Comparison of ENCODE assay signal across 7 mouse cellular contexts in genomic region chr9:92457261-92458058, GRCm38 (mm10). TPM values are rescaled to one million over a fixed set of nuclear protein-coding genes. Genes with fewer than 3 reads are reported as not detected.
DNase-seq lines count a peak whose midpoint lies in the region; ATAC-seq and TF ChIP-seq lines count a peak whose summit lies in the region.

Gene Plscr4, plus strand, starts transcription at chr9:92457373.

- peak; percentile 79 for ATAC-seq in inflammation-experienced regulatory T-cells, adult 6 months
- 0 out of 2 replicates have a peak, but pooled peaks have one; percentile 48 for ATAC-seq in limb, embryonic 15.5 days (ENCODE audit: insufficient number of reproducible peaks, low FRiP score, low TSS enrichment, low read depth)
- peak; percentile 93 for ATAC-seq in midbrain, embryonic 15.5 days (replicated peaks)

- no peaks in the 10 kb centered on the region for H3K9me3 ChIP-seq in limb, embryonic 15.5 days
- no peaks in the 10 kb centered on the region for H3K9me3 ChIP-seq in midbrain, embryonic 15.5 days

- no peak for TF ChIP-seq POLR2A in cortical plate, adult 2 months (IDR thresholded peaks at IDR 0.05; ENCODE audit: extremely low read depth, insufficient read depth, low read length)
- no peak for TF ChIP-seq POLR2A in spleen, adult 2 months (IDR thresholded peaks at IDR 0.05; ENCODE audit: low read depth, low read length)

- H3K4me1 ChIP-seq in cortical plate, adult 2 months (ENCODE audit: control insufficient read depth, insufficient read depth, low read length) = no peaks in the 10 kb centered on the region
- no peaks in the 10 kb centered on the region for H3K4me1 ChIP-seq in limb, embryonic 15.5 days
- H3K4me1 ChIP-seq in midbrain, embryonic 15.5 days = peaks cover 3% of the 10 kb centered on the region
- H3K4me1 ChIP-seq in spleen, adult 2 months (ENCODE audit: control insufficient read depth, insufficient read depth, insufficient read length) = peaks cover 5% of the 10 kb centered on the region

- peak; percentile 81 to 95 for DNase-seq in adrenal gland, adult (ENCODE audit: inconsistent age in 2 of 2, low spot score in 1 of 2)
- DNase-seq in gastrocnemius, postnatal 25 days = peak; percentile 68
- DNase-seq in spleen, adult 2 months (ENCODE audit: low read depth in 1 of 2, low spot score in 2 of 2) = peak in 1 of 2 experiments; percentile 16

- H3K27me3 ChIP-seq in limb, embryonic 15.5 days = no peaks in the 10 kb centered on the region
- no peaks in the 10 kb centered on the region for H3K27me3 ChIP-seq in midbrain, embryonic 15.5 days (replicated peaks)
- no peaks in the 10 kb centered on the region for H3K27me3 ChIP-seq in spleen, adult 2 months (ENCODE audit: control insufficient read depth, insufficient read depth, low read length)

- H3K9ac ChIP-seq in limb, embryonic 15.5 days = peak within 1 kb of the TSS; percentile 64
- peak within 1 kb of the TSS; percentile 38 for H3K9ac ChIP-seq in midbrain, embryonic 15.5 days

- WGBS in limb, embryonic 15.5 days = 8% methylated on average over 43 of the region's 43 CpGs
- 13% methylated on average over 43 of the region's 43 CpGs for WGBS in midbrain, embryonic 15.5 days
- WGBS in spleen, adult 2 months = 7% methylated on average over 43 of the region's 43 CpGs

- no peak for TF ChIP-seq CTCF in cortical plate, adult 2 months (IDR thresholded peaks at IDR 0.05; ENCODE audit: extremely low read depth, insufficient read depth, low read length)
- TF ChIP-seq CTCF in spleen, adult 2 months (IDR thresholded peaks at IDR 0.05; ENCODE audit: extremely low read depth, insufficient read depth, insufficient read length, insufficient replicate concordance) = no peak

- H3K4me3 ChIP-seq in cortical plate, adult 2 months (ENCODE audit: insufficient read depth, low read length) = peak within 1 kb of the TSS; percentile 51
- peak within 1 kb of the TSS; percentile 66 for H3K4me3 ChIP-seq in limb, embryonic 15.5 days
- peak within 1 kb of the TSS; percentile 56 for H3K4me3 ChIP-seq in midbrain, embryonic 15.5 days
- H3K4me3 ChIP-seq in spleen, adult 2 months (ENCODE audit: extremely low read depth, insufficient read depth, insufficient read length) = peak within 1 kb of the TSS; percentile 81

- H3K27ac ChIP-seq in cortical plate, adult 2 months (ENCODE audit: insufficient read depth, low read length) = peak within 1 kb of the TSS; percentile 6
- peak within 1 kb of the TSS; percentile 50; the same call in 1 of the 2 replicates for H3K27ac ChIP-seq in limb, embryonic 15.5 days
- H3K27ac ChIP-seq in midbrain, embryonic 15.5 days = no peak within 1 kb of the TSS
- peak within 1 kb of the TSS; percentile 45 for H3K27ac ChIP-seq in spleen, adult 2 months (ENCODE audit: insufficient read depth, low read length)

- peak within 1 kb of the TSS; percentile 93 for H3K4me2 ChIP-seq in limb, embryonic 15.5 days
- H3K4me2 ChIP-seq in midbrain, embryonic 15.5 days = peak within 1 kb of the TSS; percentile 98

- H3K36me3 ChIP-seq in limb, embryonic 15.5 days = no peaks in the 10 kb centered on the region
- no peaks in the 10 kb centered on the region for H3K36me3 ChIP-seq in midbrain, embryonic 15.5 days (replicated peaks)
- no peaks in the 10 kb centered on the region for H3K36me3 ChIP-seq in spleen, adult 2 months (ENCODE audit: control insufficient read depth, insufficient read depth, low read length)

RNA-seq across cellular contexts. Expression of gene Plscr4, which starts in this region (rescaled TPM):
- 4.0 and 4.2 TPM in 2 replicates for polyA plus RNA-seq in cortical plate, adult 2 months (2012; rRNA removed)
- 1 to 10 TPM; 3.1 to 3.7 TPM for total RNA-seq in gastrocnemius, postnatal 25 days (2021)
- polyA plus RNA-seq in inflammation-experienced regulatory T-cells, adult 6 months (2017; shearing (Covaris generic)) = 1 to 10 TPM; 3.0 to 4.1 (median 3.3) TPM
- polyA plus RNA-seq in limb, embryonic 15.5 days (2015; fragmentation: Nextera tagmentation; extraction: Ambion mirVana) = 3.5 and 4.5 TPM in 2 replicates
- polyA plus RNA-seq in midbrain, embryonic 15.5 days (2015; fragmentation: Nextera tagmentation; extraction: Ambion mirVana) = 0.97 and 1.2 TPM in 2 replicates
- polyA plus RNA-seq in spleen, adult 2 months (2012; rRNA removed) = 5.5 and 5.8 TPM in 2 replicates
